Mouse (Mus musculus): ENCODE data around the gene Lsamp. TPM values are rescaled to one million over a fixed set of nuclear protein-coding genes. Genes with fewer than 3 reads are reported as not detected.

Lsamp gene
- polyA plus RNA-seq, 1 experiment from 2014 or later, result 2.1 TPM

- Histone ChIP-seq H3K4me3 (ENCODE audit: control insufficient read depth in 1 of 2, insufficient read depth in 1 of 2, low read depth in 1 of 2, low read length in 2 of 2) (no peak overlapping the region), H3K36me3 (ENCODE audit: control insufficient read depth, insufficient read depth, low read length) (no peaks in the 10 kb centered on the region), H3K4me1 (ENCODE audit: control insufficient read depth in 2 of 2, insufficient read depth in 2 of 2, low read length in 2 of 2) (no peaks in the 10 kb centered on the region), H3K27ac (replicated peaks in 1 of 2; ENCODE audit: control insufficient read depth in 1 of 2, insufficient read depth in 1 of 2, low read depth in 2 of 2, low read length in 2 of 2) (no peak overlapping the region), H3K27me3 (ENCODE audit: control insufficient read depth, insufficient read depth, low read length) (no peaks in the 10 kb centered on the region), H3K9ac (ENCODE audit: low read length) (no peak overlapping the region), H3K9me3 (ENCODE audit: control insufficient read depth, low read length) (no peaks in the 10 kb centered on the region), H3K4me2 (ENCODE audit: low read length) (no peak overlapping the region)
- WGBS, result 75% methylated on average over 2 of the region's 2 CpGs
- ATAC-seq (ENCODE audit: insufficient number of reproducible peaks, insufficient read depth, low FRiP score, low read depth), result no peak
Observed at GRCm38 (mm10) chr16:41839751-41840404, 1855.7 kb downstream of the Lsamp start.

GRCm38 (mm10) chr16:41846903-41847302 is 1862.7 kb downstream of the Lsamp start:
- no peaks in the 10 kb centered on the region for H3K27me3 ChIP-seq (ENCODE audit: control insufficient read depth, insufficient read depth, low read length)
- H3K9me3 ChIP-seq (ENCODE audit: control insufficient read depth, low read length), result no peaks in the 10 kb centered on the region
- 70% methylated on average over 6 of the region's 6 CpGs for WGBS
- no peaks in the 10 kb centered on the region for H3K4me1 ChIP-seq (ENCODE audit: control insufficient read depth in 2 of 2, insufficient read depth in 2 of 2, low read length in 2 of 2)
- no peak overlapping the region for H3K4me2 ChIP-seq (ENCODE audit: low read length)
- H3K36me3 ChIP-seq (ENCODE audit: control insufficient read depth, insufficient read depth, low read length), result no peaks in the 10 kb centered on the region
- no peak overlapping the region for H3K9ac ChIP-seq (ENCODE audit: low read length)
- ATAC-seq (ENCODE audit: insufficient number of reproducible peaks, insufficient read depth, low FRiP score, low read depth), result no peak
- no peak overlapping the region for H3K27ac ChIP-seq (replicated peaks in 1 of 2; ENCODE audit: control insufficient read depth in 1 of 2, insufficient read depth in 1 of 2, low read depth in 2 of 2, low read length in 2 of 2)
- no peak overlapping the region for H3K4me3 ChIP-seq (ENCODE audit: control insufficient read depth in 1 of 2, insufficient read depth in 1 of 2, low read depth in 1 of 2, low read length in 2 of 2)

- Histone ChIP-seq H3K9me3 (ENCODE audit: control insufficient read depth, low read length) (no peaks in the 10 kb centered on the region), H3K9ac (ENCODE audit: low read length) (no peak overlapping the region), H3K27ac (replicated peaks in 1 of 2; ENCODE audit: control insufficient read depth in 1 of 2, insufficient read depth in 1 of 2, low read depth in 2 of 2, low read length in 2 of 2) (no peak overlapping the region), H3K4me3 (ENCODE audit: control insufficient read depth in 1 of 2, insufficient read depth in 1 of 2, low read depth in 1 of 2, low read length in 2 of 2) (no peak overlapping the region), H3K36me3 (ENCODE audit: control insufficient read depth, insufficient read depth, low read length) (no peaks in the 10 kb centered on the region), H3K4me1 (ENCODE audit: control insufficient read depth in 2 of 2, insufficient read depth in 2 of 2, low read length in 2 of 2) (no peaks in the 10 kb centered on the region), H3K4me2 (ENCODE audit: low read length) (no peak overlapping the region), H3K27me3 (ENCODE audit: control insufficient read depth, insufficient read depth, low read length) (no peaks in the 10 kb centered on the region)
- ATAC-seq (ENCODE audit: insufficient number of reproducible peaks, insufficient read depth, low FRiP score, low read depth), result no peak
- WGBS, result 89% methylated on average over 6 of the region's 6 CpGs
Observed at GRCm38 (mm10) chr16:41871917-41872593, 1887.9 kb downstream of the Lsamp start.

GRCm38 (mm10) chr16:41888546-41889165 is 1904.5 kb downstream of the Lsamp start:
- ATAC-seq (ENCODE audit: insufficient number of reproducible peaks, insufficient read depth, low FRiP score, low read depth), result no peak
- Histone ChIP-seq H3K4me2 (ENCODE audit: low read length) (no peak overlapping the region), H3K9me3 (ENCODE audit: control insufficient read depth, low read length) (no peaks in the 10 kb centered on the region), H3K4me3 (ENCODE audit: control insufficient read depth in 1 of 2, insufficient read depth in 1 of 2, low read depth in 1 of 2, low read length in 2 of 2) (no peak overlapping the region), H3K27ac (replicated peaks in 1 of 2; ENCODE audit: control insufficient read depth in 1 of 2, insufficient read depth in 1 of 2, low read depth in 2 of 2, low read length in 2 of 2) (no peak overlapping the region), H3K27me3 (ENCODE audit: control insufficient read depth, insufficient read depth, low read length) (no peaks in the 10 kb centered on the region), H3K9ac (ENCODE audit: low read length) (no peak overlapping the region), H3K4me1 (ENCODE audit: control insufficient read depth in 2 of 2, insufficient read depth in 2 of 2, low read length in 2 of 2) (no peaks in the 10 kb centered on the region), H3K36me3 (ENCODE audit: control insufficient read depth, insufficient read depth, low read length) (no peaks in the 10 kb centered on the region)
- WGBS, result 86% methylated on average over 16 of the region's 16 CpGs

GRCm38 (mm10) chr16:41900783-41901182 is 1916.6 kb downstream of the Lsamp start:
- no peak for ATAC-seq (ENCODE audit: insufficient number of reproducible peaks, insufficient read depth, low FRiP score, low read depth)
- no peaks in the 10 kb centered on the region for H3K9me3 ChIP-seq (ENCODE audit: control insufficient read depth, low read length)
- no peak overlapping the region for H3K9ac ChIP-seq (ENCODE audit: low read length)
- no peak overlapping the region for H3K4me2 ChIP-seq (ENCODE audit: low read length)
- WGBS, result 42% methylated on average over 2 of the region's 2 CpGs
- H3K27ac ChIP-seq (replicated peaks in 1 of 2; ENCODE audit: control insufficient read depth in 1 of 2, insufficient read depth in 1 of 2, low read depth in 2 of 2, low read length in 2 of 2), result no peak overlapping the region
- H3K4me1 ChIP-seq (ENCODE audit: control insufficient read depth in 2 of 2, insufficient read depth in 2 of 2, low read length in 2 of 2), result no peaks in the 10 kb centered on the region
- no peaks in the 10 kb centered on the region for H3K27me3 ChIP-seq (ENCODE audit: control insufficient read depth, insufficient read depth, low read length)
- no peak overlapping the region for H3K4me3 ChIP-seq (ENCODE audit: control insufficient read depth in 1 of 2, insufficient read depth in 1 of 2, low read depth in 1 of 2, low read length in 2 of 2)
- no peaks in the 10 kb centered on the region for H3K36me3 ChIP-seq (ENCODE audit: control insufficient read depth, insufficient read depth, low read length)

GRCm38 (mm10) chr16:41903654-41904053 is 1919.5 kb downstream of the Lsamp start:
- Histone ChIP-seq H3K36me3 (ENCODE audit: control insufficient read depth, insufficient read depth, low read length) (no peaks in the 10 kb centered on the region), H3K4me2 (ENCODE audit: low read length) (no peak overlapping the region), H3K27ac (replicated peaks in 1 of 2; ENCODE audit: control insufficient read depth in 1 of 2, insufficient read depth in 1 of 2, low read depth in 2 of 2, low read length in 2 of 2) (no peak overlapping the region), H3K27me3 (ENCODE audit: control insufficient read depth, insufficient read depth, low read length) (no peaks in the 10 kb centered on the region), H3K9me3 (ENCODE audit: control insufficient read depth, low read length) (no peaks in the 10 kb centered on the region), H3K4me3 (ENCODE audit: control insufficient read depth in 1 of 2, insufficient read depth in 1 of 2, low read depth in 1 of 2, low read length in 2 of 2) (no peak overlapping the region), H3K9ac (ENCODE audit: low read length) (no peak overlapping the region), H3K4me1 (ENCODE audit: control insufficient read depth in 2 of 2, insufficient read depth in 2 of 2, low read length in 2 of 2) (no peaks in the 10 kb centered on the region)
- WGBS, result 68% methylated on average over 3 of the region's 3 CpGs
- no peak for ATAC-seq (ENCODE audit: insufficient number of reproducible peaks, insufficient read depth, low FRiP score, low read depth)

- Histone ChIP-seq H3K4me1 (ENCODE audit: control insufficient read depth in 2 of 2, insufficient read depth in 2 of 2, low read length in 2 of 2) (no peaks in the 10 kb centered on the region), H3K9me3 (ENCODE audit: control insufficient read depth, low read length) (no peaks in the 10 kb centered on the region), H3K9ac (ENCODE audit: low read length) (no peak overlapping the region), H3K4me3 (ENCODE audit: control insufficient read depth in 1 of 2, insufficient read depth in 1 of 2, low read depth in 1 of 2, low read length in 2 of 2) (no peak overlapping the region), H3K27ac (replicated peaks in 1 of 2; ENCODE audit: control insufficient read depth in 1 of 2, insufficient read depth in 1 of 2, low read depth in 2 of 2, low read length in 2 of 2) (no peak overlapping the region), H3K4me2 (ENCODE audit: low read length) (no peak overlapping the region), H3K36me3 (ENCODE audit: control insufficient read depth, insufficient read depth, low read length) (no peaks in the 10 kb centered on the region), H3K27me3 (ENCODE audit: control insufficient read depth, insufficient read depth, low read length) (no peaks in the 10 kb centered on the region)
- WGBS, result 56% methylated on average over 4 of the region's 4 CpGs
- ATAC-seq (ENCODE audit: insufficient number of reproducible peaks, insufficient read depth, low FRiP score, low read depth), result no peak
Observed at GRCm38 (mm10) chr16:41912584-41913193, 1928.5 kb downstream of the Lsamp start.

Measured in heart, embryonic 14.5 days (tissue).